Mouse (Mus musculus): ENCODE measurements around the gene Mtmr4.

Mtmr4 gene

DNA sequence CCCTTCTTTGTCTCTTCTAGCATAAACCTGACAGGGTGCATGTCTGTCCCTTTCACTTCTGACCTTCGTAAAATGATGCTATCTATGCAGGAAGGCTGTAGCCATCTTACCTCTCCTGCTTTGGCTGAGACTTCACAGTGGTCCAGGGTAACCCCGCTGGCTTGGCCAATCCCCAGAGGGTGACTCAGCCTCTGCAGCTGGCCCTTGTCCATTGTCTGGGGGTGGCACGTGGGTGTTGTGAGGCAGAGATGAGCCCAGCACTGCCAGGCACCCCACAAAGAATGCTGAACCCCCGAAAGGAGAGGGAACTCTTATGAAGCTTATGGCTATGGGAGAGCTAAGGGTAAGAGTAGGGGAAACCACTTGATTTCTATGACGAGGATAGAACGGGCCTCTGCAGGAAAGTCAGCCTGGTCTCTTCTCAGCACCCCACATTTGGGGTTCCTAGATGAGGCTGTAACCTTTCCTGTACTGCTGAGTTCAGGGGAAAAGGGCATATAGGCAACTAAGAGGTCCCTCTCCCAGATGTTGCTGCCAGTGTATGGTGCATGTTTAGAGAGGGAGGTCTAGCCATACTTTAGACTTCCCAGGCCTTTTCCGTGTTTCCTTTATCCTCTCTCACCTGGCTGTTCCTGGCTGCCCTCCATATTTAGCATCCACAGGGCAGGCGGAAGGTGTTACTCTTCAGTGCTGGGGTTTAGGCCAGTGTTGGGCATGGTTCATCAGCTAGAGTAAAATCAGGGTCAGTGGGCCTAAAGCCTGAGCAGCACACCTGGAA lies 9.8 kb upstream of the Mtmr4 start:
- no peak for DNase-seq (ENCODE audit: low read depth)

DNA sequence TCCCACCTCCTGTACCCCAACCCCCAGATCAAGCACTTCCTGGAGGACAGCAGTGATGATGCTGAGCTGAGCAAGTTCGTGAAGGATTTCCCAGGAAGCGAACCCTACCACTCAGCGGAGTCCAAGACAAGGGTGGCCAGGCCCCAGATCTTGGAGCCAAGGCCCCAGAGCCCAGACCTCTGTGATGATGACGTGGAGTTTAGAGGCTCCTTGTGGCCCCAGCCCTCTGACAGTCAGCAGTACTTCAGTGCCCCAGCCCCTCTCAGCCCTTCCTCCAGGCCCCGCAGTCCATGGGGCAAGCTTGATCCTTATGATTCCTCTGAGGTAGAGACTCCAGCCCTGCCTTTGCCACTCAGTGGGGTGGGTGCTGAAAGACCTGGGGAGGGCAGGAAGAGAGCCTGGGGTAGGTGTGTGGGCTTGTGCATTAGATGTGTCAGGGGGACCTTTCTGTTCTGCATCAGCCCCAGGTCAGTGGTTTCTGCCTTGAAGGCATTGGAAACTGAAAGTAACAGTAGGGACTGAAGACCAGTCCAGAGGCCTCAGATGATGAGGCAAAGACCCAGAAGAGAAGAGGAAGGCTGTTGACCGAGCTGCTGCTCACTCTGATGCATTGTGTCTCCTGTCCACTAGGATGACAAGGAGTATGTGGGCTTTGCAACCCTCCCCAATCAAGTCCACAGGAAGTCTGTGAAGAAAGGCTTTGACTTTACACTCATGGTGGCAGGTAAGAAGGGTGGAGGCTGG lies 8.5 kb upstream of the Mtmr4 start:
- DNase-seq (ENCODE audit: low read depth) = no peak

DNA sequence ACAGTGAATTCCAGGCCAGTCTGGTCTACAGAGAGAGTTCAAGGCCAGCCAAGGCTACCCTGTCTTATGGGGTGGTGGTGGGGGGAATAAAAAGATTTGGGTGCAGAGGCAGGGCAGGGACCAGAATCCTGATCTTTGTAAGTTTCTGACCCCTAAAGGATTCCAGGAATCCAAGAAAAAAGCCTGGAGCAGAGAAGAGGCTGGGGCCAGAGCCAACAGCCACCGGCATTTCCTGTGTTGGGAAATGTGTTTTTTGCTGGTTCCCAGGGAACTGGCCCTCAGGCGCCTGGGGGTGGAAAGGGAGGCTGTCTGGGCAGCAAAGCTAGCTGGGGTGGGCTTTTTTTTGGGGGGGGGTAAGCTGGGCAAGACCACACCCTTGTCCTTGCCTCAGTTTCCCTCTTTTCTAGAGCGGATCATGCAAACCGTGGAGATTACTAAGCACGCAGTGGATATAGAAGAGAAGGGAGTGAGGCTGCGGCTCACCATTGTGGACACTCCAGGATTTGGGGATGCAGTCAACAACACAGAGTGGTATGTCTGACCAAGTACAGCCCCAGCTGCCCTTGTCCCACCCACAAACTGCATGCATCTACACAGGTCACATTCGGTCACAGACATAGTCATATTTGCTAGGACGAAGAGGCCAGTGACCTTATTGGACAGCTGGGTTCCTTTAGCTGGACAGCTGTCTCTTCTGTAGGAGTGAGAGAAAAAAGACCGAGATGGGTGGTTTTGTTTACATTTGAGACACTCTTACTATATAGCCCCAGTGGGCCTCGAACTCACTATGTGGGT lies 7.1 kb upstream of the Mtmr4 start:
- DNase-seq (ENCODE audit: low read depth) = no peak

DNA sequence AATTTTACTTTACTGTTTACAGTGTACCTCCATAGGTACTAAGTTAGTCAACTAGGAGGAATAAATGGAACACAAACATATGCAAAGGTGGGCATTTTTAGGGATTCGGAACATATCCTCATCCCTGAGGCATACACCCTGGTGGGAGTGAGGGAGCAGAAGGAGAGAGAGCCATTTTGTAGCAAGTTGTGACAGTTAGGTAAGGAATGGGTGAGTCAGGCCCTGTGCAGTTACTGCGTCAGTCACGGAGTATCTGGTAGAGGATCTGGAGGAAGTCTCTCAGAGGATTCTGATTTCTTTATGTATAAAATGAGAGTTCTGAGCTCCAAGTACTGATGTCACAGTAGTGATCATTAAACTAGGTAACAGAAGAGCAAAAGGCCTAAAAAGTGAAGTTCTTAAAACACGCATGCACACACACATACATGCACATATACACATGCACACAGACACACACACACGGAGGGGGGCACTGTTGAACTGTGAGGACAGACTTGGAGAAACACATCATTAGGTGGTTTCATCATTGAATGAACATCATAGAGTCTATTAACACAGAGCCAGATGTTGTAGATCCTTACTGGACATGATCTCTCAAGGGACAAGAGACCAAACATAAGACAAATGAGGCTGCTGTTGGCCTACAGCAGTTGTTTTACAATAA lies 4.6 kb upstream of the Mtmr4 start:
- DNase-seq (ENCODE audit: low read depth) = no peak

DNA sequence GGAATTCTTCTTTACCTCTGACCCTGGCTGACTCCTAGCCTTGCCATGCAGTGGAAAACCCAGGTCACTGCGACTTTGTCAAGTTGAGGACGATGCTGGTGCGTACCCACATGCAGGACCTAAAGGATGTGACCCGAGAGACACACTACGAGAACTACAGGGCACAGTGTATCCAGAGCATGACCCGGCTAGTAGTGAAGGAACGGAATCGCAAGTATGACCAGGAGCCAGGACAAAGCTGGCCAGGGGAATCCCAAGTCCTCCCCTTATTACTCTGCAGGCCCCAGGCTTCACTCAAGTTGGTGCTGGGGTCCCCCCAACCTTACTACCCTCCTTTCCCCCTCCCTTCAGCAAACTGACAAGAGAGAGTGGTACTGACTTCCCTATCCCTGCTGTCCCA lies 2.4 kb upstream of the Mtmr4 start:
- DNase-seq (ENCODE audit: low read depth) = no peak

DNA sequence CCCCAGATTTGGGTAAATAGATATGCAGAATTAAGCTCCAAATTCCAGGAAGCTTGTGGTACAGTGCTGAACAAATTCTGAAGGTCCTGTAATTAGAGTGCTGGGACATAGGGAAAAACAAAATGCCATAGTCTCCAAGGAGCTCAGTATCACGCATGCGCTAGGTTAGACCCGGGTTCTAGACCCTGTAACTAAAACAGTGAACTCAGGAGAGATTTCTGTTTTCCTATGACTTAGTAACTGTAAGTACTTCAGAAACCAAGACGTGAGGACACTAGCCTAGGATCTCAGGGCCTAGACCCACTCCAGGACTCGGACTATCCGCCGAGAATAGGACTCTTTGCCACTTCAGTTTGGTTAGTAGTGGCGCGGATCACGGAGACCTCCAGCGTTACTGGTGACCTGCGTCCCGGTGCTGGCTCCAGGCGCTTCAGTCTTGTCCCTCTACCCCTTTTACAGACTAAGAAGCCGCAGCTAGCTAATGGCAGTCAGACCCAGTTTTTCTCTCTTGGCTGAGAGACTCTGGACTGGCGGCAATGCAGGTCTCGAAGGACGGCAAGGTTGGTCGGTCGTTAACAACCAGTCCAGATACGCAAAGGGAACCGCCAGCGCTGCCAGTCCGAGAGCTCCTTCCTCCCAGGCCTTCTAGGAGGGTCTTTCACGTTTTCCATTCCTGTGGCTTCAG lies 979 bp upstream of the Mtmr4 start:
- DNase-seq (ENCODE audit: low read depth) = peak; percentile 58

DNA sequence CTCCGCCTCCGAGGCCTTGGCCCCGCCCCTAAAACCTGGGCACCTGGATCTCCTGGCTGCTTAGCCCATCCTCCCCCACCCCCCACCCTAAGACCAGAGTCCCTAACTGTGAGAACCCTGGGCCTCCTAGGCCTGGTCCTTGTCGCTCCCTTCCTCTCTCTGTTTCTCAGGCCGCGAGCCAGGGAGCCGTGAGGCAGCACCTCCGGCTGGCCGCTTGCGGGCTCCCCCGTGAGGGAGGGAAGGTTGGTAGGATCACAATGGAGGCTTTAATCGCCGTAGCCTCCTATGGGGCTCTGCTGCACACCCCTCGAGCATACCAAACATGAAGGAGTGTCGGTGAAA lies 363 bp downstream of the Mtmr4 start:
- no peak for DNase-seq (ENCODE audit: low read depth)

DNA sequence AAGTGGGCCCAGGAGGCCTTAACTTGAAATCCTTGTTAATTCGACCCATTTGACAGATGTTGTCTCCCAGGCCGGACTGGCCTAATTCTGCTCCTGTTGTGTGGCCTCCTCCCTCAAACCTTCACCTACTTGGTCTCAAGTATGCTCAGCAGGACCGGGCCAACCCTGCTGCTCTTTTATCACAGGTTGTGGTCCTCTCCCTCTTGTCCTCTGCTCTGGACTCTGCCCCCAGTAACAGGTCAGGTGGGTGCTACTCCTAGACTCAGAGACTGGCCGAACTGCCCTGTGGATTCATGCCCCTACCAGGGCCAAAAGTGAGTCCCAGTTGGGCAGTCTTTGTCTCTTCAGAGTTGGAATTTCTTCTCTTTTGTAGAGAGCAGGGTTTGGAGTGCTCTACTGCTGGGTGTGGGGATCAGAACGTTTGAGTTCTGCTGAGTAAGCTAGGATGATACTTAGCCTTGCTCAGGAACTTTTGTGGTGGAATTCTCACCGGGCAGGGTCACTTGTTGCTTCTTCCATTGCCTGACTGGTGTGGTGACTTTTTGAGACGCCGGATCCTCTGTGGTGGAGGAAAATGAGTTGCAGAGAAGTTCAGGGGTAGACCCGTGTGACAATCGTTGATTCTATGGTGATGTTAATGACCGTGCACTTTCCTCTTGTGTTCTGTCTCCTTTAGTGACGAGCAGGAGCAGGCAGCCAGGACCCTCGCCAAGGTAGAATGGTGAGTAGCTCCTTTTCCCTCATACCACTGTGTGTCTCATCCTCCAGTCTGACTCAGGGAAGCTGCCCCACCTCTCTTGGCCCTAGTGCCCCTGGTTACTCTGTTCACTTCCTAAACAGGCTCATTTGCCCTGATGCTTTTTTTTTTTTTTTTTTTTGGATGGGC lies 994 bp downstream of the Mtmr4 start:
- DNase-seq (ENCODE audit: low read depth) = peak; percentile 21

DNA sequence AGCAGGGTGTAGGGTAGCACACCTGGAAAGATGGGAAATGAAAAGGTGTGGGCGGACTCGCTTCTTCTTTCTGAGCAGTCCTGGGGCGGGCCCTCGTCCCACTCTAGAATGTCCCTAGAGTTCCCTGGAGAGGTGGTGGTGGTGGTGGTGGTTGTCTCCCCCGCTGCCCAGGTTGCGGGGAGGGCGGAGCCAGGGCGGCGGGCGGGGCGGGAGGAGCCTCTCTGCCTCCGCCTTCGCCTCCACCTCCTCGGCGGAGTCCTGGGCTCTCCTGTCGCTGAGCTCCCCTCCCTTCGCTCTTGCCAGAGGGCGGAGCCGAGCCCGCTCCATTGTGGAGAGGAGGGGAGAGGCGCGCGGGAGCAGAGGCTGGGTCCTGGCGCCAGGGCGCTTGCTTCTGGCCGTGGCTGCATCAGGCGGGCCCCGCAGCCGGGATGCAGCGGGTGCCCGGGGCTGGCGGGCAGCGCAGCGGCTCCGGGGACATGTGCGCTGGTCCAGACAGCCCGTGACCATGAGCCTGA lies 3.4 kb downstream of the Mtmr4 start:
- DNase-seq (ENCODE audit: low read depth) = peak; percentile 71

DNA sequence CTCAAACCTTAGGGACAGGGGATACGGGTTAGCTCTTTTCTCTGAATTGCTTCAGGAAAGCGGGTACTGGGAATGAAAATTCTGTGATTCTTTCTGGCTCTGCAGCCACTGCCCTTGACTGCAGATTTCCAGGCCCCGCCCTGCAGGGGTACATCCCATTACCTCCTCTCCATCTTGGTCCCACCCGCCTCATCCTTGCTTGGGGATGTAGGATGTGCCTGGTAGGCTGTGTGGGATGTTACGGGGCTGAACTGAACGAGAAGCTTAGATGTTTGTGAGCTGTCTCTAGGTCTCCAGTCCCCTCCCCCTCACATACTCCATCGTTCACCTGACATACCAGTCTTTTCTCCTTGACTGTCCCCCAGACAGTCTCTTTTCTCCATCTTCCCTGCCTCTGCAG lies 4.0 kb downstream of the Mtmr4 start:
- no peak for DNase-seq (ENCODE audit: low read depth)

DNA sequence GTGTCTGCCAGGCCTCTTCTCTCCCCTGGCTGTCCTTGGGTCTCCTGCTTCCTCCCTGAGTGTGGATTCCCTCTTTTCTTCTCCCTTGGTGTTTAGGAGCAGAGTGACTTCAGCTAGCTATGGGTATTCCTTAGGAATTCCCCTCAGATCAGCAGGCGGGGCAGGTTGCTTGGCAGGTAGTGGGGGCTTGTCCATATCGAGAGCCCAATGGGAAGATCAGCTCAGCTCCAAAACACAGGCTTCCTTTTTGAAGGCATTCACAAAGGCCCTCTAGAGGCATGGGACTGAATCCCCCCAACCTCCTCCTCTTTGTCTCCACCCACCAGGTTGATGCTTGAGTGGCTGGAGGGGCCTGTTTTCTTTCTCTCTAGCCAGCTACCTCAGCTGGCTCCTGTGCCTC lies 4.5 kb downstream of the Mtmr4 start:
- DNase-seq (ENCODE audit: low read depth) = no peak

DNA sequence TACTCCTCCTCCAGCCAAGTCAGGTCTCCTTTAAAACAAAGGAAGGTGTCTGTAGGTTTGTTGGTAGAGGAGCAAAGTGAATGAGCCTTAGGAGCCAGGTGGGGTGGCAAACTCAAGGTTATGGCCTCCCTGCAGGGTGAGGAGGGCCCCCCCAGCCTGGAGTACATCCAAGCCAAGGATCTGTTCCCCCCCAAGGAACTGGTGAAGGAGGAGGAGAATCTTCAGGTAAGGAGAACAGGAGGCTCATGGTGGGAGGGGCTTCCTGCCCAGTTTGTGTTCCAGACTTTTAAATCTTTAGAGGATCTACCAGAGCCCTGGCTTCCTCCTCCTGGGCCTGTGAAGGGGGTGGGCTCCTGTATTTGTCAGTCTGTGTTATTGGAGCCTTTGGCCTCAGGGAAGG lies 5.1 kb downstream of the Mtmr4 start:
- DNase-seq (ENCODE audit: low read depth) = no peak

DNA sequence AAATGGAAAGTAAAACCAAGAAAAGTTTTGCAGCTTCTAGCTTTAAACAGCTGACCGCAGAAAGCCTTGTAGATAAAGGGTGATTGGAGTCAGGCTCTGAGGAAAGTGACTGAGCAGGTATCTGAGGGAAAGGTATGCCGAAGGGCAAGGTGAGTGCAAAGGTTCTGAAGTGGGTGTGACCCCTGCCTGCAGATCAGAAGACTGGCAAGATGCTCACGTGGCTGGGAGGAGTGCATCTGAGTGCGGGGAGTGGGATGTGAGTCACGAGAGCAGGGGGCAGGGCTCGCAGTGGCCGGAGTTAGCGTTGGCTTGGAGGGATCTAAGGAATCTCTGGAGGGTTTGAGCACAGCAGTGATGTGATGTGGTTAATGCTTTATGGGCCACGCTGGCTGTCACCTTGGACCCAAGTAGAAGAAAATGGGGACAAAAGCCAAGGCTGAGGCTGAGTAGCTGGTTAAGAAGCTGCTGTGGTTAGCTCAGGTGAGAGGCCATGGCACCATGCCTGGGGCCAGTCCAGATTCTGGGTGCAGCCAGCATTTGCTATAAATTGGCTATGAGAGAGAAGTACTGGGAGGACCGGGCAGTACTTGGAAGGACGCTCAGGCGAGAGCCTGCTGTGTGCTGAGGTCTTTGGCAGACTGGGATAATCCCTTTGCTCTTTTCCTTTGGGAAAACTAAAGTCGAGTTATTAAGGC lies 7.6 kb downstream of the Mtmr4 start:
- DNase-seq (ENCODE audit: low read depth) = no peak

DNA sequence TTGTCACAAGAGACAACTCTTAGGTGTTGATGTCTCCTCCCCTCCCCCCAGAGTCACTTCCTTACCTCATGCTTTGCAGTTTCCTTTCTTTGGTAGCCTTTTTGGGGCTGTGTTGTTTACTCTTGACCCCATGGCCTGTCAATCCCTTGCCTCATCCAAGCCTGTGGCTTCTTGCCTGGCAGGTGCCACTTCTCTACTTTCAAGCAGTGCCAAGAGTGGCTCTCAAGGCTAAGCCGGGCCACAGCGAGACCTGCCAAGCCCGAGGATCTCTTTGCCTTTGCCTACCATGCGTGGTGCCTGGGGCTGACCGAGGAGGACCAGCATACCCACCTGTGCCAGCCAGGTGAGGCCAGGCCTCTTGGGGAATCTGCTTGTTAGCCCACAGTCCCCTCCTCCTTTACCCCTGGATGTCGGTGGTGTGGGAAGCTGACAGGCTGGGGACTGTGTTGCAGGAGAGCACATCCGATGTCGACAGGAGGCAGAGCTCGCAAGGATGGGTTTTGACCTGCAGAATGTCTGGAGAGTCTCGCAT lies 8.4 kb downstream of the Mtmr4 start:
- no peak for DNase-seq (ENCODE audit: low read depth)

DNA sequence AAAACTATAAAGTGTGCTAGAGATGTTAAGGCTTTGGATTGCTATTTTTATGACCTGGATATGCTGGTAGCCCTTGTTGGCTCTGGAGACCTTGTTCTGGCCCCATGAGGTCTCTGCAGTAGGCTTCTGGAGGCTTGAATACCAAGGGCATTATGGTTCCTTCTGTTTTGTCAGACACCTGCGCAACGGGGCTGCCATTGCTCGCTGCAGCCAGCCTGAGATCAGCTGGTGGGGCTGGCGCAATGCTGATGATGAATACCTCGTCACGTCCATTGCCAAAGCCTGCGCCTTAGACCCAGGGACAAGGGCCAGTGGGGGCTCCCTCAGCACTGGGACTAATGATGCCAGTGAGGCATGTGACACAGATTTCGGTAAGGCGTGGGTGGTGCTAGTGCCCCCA lies 10.3 kb downstream of the Mtmr4 start:
- DNase-seq (ENCODE audit: low read depth) = no peak

DNA sequence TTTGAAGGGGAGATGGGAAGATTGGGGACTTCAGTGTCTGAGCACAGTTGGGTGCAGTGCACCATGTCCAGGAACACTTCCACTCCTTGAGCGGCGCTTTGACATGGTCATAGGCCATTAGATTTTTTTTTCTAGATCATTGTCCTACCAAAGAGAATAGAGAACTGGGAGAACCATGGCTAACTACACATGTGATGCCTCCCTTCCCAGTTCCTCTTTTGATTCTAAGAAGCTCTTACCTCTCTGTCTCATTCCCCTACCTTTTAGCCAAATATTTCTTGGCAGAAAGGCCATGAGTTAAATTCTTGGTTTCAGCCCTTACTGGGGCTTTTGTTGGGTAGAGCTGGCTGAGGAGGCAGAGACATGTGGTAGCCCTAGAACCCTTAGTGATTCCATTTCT lies 11.6 kb downstream of the Mtmr4 start:
- no peak for DNase-seq (ENCODE audit: low read depth)

DNA sequence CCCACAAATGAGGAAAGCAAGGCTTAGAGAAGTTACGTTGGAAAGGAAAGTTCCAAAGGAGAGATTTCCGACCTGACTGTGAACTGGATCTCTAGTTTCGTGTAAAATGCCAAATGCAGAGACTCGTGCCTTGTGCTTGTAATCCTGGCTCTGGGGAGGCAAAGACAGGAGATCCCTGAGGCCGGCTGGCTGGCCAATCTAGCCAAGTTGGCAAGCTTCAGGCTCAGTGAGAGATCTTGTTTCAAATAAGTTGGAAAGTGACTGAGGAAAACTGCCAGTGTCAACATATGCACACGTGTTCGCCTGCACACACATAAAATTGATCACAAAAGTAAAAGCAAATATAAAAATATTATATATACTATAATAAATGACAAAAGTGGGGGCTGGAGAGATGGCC lies 17.3 kb downstream of the Mtmr4 start:
- DNase-seq (ENCODE audit: low read depth) = no peak

DNA sequence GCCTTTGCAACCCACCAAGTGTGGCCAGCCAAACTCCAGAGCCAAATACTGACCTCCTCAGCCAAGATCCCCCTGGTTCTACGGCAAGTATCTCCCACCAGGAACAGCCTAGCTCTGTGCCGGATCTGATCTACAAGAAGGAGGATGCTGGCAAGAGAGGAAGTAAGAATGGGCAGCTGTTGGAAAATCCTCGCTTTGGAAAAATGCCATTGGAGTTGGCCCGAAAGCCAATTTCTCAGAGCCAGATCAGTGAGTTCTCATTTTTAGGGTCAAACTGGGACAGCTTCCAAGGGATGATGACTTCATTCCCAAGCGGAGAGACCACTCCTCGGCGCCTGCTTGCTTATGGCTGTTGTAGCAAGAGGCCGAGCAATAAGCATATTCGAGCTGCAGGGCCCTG lies 19.6 kb downstream of the Mtmr4 start:
- DNase-seq (ENCODE audit: low read depth) = no peak

DNA sequence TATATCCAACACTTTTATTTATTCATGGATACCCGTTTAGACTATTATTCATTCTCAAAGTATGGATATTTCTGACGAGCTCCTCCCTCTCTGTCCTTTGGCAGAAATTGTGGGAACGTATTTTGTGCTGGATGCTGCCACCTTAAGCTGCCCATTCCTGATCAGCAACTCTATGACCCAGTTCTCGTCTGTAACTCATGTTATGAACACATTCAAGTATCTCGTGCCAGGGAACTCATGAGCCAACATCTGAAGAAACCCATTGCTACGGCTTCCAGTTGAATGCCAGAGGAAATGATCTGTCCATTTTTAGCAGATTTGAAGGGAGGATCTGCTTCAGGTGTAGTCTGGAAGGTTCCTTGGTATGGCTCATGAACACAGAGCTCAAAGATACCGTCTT lies 22.0 kb downstream of the Mtmr4 start:
- DNase-seq (ENCODE audit: low read depth) = no peak

DNA sequence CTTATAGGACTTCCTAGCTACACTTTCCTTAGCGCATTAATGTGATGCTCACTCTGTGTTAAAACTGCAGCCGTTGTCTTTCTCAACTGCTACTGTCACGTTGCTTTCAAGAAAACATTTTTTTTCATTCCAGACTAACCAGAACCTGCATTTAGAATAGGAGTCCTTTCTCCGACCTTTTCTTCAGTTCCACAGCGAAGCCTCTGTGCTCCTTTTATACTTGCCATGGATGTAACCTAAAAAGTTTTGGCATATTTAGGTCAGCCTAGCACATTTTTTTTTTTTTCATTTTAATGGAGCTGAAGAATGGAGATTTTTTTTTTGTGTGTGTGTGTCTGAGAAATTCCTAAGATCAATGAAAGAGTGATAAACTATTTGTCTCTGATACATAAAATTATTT lies 23.6 kb downstream of the Mtmr4 start:
- DNase-seq (ENCODE audit: low read depth) = no peak
